Comparison of ENCODE assay signal across 10 mouse cellular contexts in genomic region chr16:34414581-34414980, GRCm38 (mm10).
DNase-seq lines count a peak whose midpoint lies in the region; ATAC-seq and TF ChIP-seq lines count a peak whose summit lies in the region.
"Had no signal": no experiment of that assay in that cellular context is flagged by ENCODE, and none has a peak within 500 bp of the region (broad histone marks: within the 10 kb centered on the region; RNA-seq: fewer than 3 reads in every experiment).

No protein-coding gene starts in this region.

- no peak overlapping the region for H3K4me2 ChIP-seq in intestine, embryonic 14.5 days (ENCODE audit: low read length)
- H3K4me2 ChIP-seq in intestine, postnatal 0 days (replicated peaks; ENCODE audit: low read depth) = no peak overlapping the region
- no peak overlapping the region for H3K4me2 ChIP-seq in forebrain, postnatal 0 days (ENCODE audit: low read depth)
- H3K4me2 ChIP-seq: liver, embryonic 15.5 days had no signal

- no peak overlapping the region for H3K4me3 ChIP-seq in intestine, embryonic 14.5 days (ENCODE audit: low read depth, low read length)
- no peak overlapping the region for H3K4me3 ChIP-seq in intestine, postnatal 0 days (ENCODE audit: low read depth, low read length)
- no peak overlapping the region for H3K4me3 ChIP-seq in forebrain, postnatal 0 days (ENCODE audit: low read depth, low read length)
- H3K4me3 ChIP-seq: embryonic facial prominence, embryonic 13.5 days; liver, embryonic 15.5 days had no signal

- no peaks in the 10 kb centered on the region for H3K27me3 ChIP-seq in intestine, embryonic 14.5 days (replicated peaks; ENCODE audit: control insufficient read depth, insufficient read depth, low read length)
- no peaks in the 10 kb centered on the region for H3K27me3 ChIP-seq in intestine, postnatal 0 days (replicated peaks; ENCODE audit: control insufficient read depth, insufficient read depth, low read length)
- no peaks in the 10 kb centered on the region for H3K27me3 ChIP-seq in forebrain, postnatal 0 days (ENCODE audit: insufficient read depth, low read length)
- H3K27me3 ChIP-seq: embryonic facial prominence, embryonic 13.5 days; liver, embryonic 15.5 days had no signal

- no peak for TF ChIP-seq CTCF in intestine, postnatal 0 days (IDR thresholded peaks at IDR 0.05; ENCODE audit: low read depth)
- no peak for TF ChIP-seq CTCF in forebrain, postnatal 0 days (IDR thresholded peaks at IDR 0.05; ENCODE audit: low read depth)

- H3K27ac ChIP-seq in intestine, embryonic 14.5 days (ENCODE audit: low read depth) = peak overlapping the region; percentile 47
- H3K27ac ChIP-seq in intestine, postnatal 0 days (ENCODE audit: low read depth, low read length) = no peak overlapping the region
- H3K27ac ChIP-seq in forebrain, postnatal 0 days (ENCODE audit: low read depth, low read length) = peak overlapping the region; percentile 35; the same call in 1 of the 2 replicates
- H3K27ac ChIP-seq: liver, embryonic 15.5 days had no signal

- WGBS in intestine, embryonic 14.5 days = 37% methylated on average over 7 of the region's 7 CpGs
- 50% methylated on average over 7 of the region's 7 CpGs for WGBS in intestine, postnatal 0 days
- WGBS in forebrain, postnatal 0 days = 52% methylated on average over 7 of the region's 7 CpGs

- H3K36me3 ChIP-seq in intestine, embryonic 14.5 days (ENCODE audit: control insufficient read depth, insufficient read depth, low read length) = no peaks in the 10 kb centered on the region
- H3K36me3 ChIP-seq in intestine, postnatal 0 days (ENCODE audit: control insufficient read depth, insufficient read depth) = no peaks in the 10 kb centered on the region
- H3K36me3 ChIP-seq in forebrain, postnatal 0 days (ENCODE audit: insufficient read depth) = no peaks in the 10 kb centered on the region
- H3K36me3 ChIP-seq: embryonic facial prominence, embryonic 13.5 days; liver, embryonic 15.5 days had no signal

- peaks cover 23% of the 10 kb centered on the region for H3K4me1 ChIP-seq in intestine, embryonic 14.5 days (replicated peaks; ENCODE audit: control insufficient read depth, insufficient read depth, low read length)
- no peaks in the 10 kb centered on the region for H3K4me1 ChIP-seq in intestine, postnatal 0 days (replicated peaks; ENCODE audit: control insufficient read depth, insufficient read depth, low read length)
- peaks cover 3% of the 10 kb centered on the region; the same call in 1 of the 2 replicates for H3K4me1 ChIP-seq in forebrain, postnatal 0 days (ENCODE audit: insufficient read depth)

- no peak overlapping the region for H3K9ac ChIP-seq in intestine, embryonic 14.5 days (ENCODE audit: low read length)
- no peak overlapping the region for H3K9ac ChIP-seq in intestine, postnatal 0 days (ENCODE audit: low read depth, low read length)
- no peak overlapping the region for H3K9ac ChIP-seq in forebrain, postnatal 0 days
- H3K9ac ChIP-seq: embryonic facial prominence, embryonic 13.5 days; liver, embryonic 15.5 days had no signal

- no peak for ATAC-seq in intestine, embryonic 14.5 days (replicated peaks; ENCODE audit: low FRiP score, low TSS enrichment, low read depth)
- no peak for ATAC-seq in intestine, postnatal 0 days
- peak; percentile 45 for ATAC-seq in forebrain, postnatal 0 days

- 0 out of 2 replicates have a peak, but pooled peaks cover 3% of the 10 kb centered on the region for H3K9me3 ChIP-seq in intestine, embryonic 14.5 days (ENCODE audit: control insufficient read depth, low read length)
- H3K9me3 ChIP-seq in intestine, postnatal 0 days (ENCODE audit: control insufficient read depth) = no peaks in the 10 kb centered on the region
- H3K9me3 ChIP-seq in forebrain, postnatal 0 days (ENCODE audit: low read length) = no peaks in the 10 kb centered on the region; the same call in none of the 2 replicates
- H3K9me3 ChIP-seq: embryonic facial prominence, embryonic 13.5 days; liver, embryonic 15.5 days had no signal

- peak; percentile 63 for DNase-seq in intestine, embryonic 14.5 days (ENCODE audit: low spot score)
- DNase-seq in forebrain, postnatal 0 days = peak; percentile 46
- DNase-seq in layer of hippocampus, adult 9-10 months (ENCODE audit: low spot score) = peak; percentile 26
- peak; percentile 29 for DNase-seq in mesoderm, embryonic 11.5 days (ENCODE audit: low read depth, low spot score)
- no peak for DNase-seq in thymus, postnatal 4 days
- no peak for DNase-seq in adrenal gland, adult 18-20 months (ENCODE audit: low spot score in 2 of 2)
- no peak for DNase-seq in urinary bladder, postnatal 4 days (ENCODE audit: low spot score in 2 of 2)

Comparison
In these comparisons a context has a peak if more than half of its experiments do, and no peak if none do; other contexts are left out.
1. DNase-seq: peak in intestine, embryonic 14.5 days (single experiment), forebrain, postnatal 0 days (single experiment), layer of hippocampus, adult 9-10 months (single experiment) and mesoderm, embryonic 11.5 days (single experiment); none in thymus, postnatal 4 days (single experiment), adrenal gland, adult 18-20 months (0 of 2) and urinary bladder, postnatal 4 days (0 of 2).